Mouse (Mus musculus): ENCODE results near the gene Hoxa1.

Hoxa1 gene

GRCm38 (mm10) chr6:52170898-52171223, 12.7 kb upstream of the Hoxa1 start:
- no peak for DNase-seq (ENCODE audit: low spot score in 2 of 2)

GRCm38 (mm10) chr6:52170166-52170897, 12.2 kb upstream of the Hoxa1 start:
- DNase-seq (ENCODE audit: low spot score in 2 of 2) = no peak

- no peak for DNase-seq (ENCODE audit: low spot score in 2 of 2)
These were observed 11.5 kb upstream of the Hoxa1 start for GRCm38 (mm10) chr6:52169499-52170165.

- DNase-seq (ENCODE audit: low spot score in 2 of 2) = no peak
These were observed 10.3 kb upstream of the Hoxa1 start for GRCm38 (mm10) chr6:52168191-52169055.

GRCm38 (mm10) chr6:52167736-52168161, 9.6 kb upstream of the Hoxa1 start:
- DNase-seq (ENCODE audit: low spot score in 2 of 2) = no peak

GRCm38 (mm10) chr6:52167176-52167575, 9.1 kb upstream of the Hoxa1 start:
- DNase-seq (ENCODE audit: low spot score in 2 of 2) = no peak

- DNase-seq (ENCODE audit: low spot score in 2 of 2) = no peak
These were observed 8.4 kb upstream of the Hoxa1 start for GRCm38 (mm10) chr6:52166431-52167077.

- DNase-seq (ENCODE audit: low spot score in 2 of 2) = no peak
These were observed 7.6 kb upstream of the Hoxa1 start for GRCm38 (mm10) chr6:52165441-52166370.

- DNase-seq (ENCODE audit: low spot score in 2 of 2) = no peak
These were observed 6.7 kb upstream of the Hoxa1 start, which contains the start of gene Hoxa2 for GRCm38 (mm10) chr6:52164626-52165440. Gene Hoxa2 (minus strand): TSS chr6:52164831.

GRCm38 (mm10) chr6:52164051-52164625, 6.0 kb upstream of the Hoxa1 start:
- no peak for DNase-seq (ENCODE audit: low spot score in 2 of 2)

GRCm38 (mm10) chr6:52163366-52164031, 5.4 kb upstream of the Hoxa1 start:
- DNase-seq (ENCODE audit: low spot score in 2 of 2) = no peak

GRCm38 (mm10) chr6:52162611-52163365, 4.7 kb upstream of the Hoxa1 start:
- no peak for DNase-seq (ENCODE audit: low spot score in 2 of 2)

- DNase-seq (ENCODE audit: low spot score in 2 of 2) = no peak
These were observed 3.9 kb upstream of the Hoxa1 start for GRCm38 (mm10) chr6:52162093-52162380.

GRCm38 (mm10) chr6:52161336-52162092, 3.4 kb upstream of the Hoxa1 start:
- no peak for DNase-seq (ENCODE audit: low spot score in 2 of 2)

- no peak for DNase-seq (ENCODE audit: low spot score in 2 of 2)
These were observed 2.6 kb upstream of the Hoxa1 start for GRCm38 (mm10) chr6:52160511-52161335.

GRCm38 (mm10) chr6:52159979-52160378, 1.9 kb upstream of the Hoxa1 start:
- DNase-seq (ENCODE audit: low spot score in 2 of 2) = no peak

All from frontal cortex, postnatal 25 days (tissue).